Mouse (Mus musculus) WW6 (cell line): ENCODE results near the gene Sf3b4.
"Not testable (repeated sequence)": the region's sequence is repeated elsewhere in the genome, so short reads cannot be mapped to it uniquely, and the experiment has no call there.

Experiments used
- DNase-seq: peaks from one replicate; pipeline ENCODE4 v3.0.0-alpha.2; 2013; ENCODE audit warnings: low read depth, low spot score

The Sf3b4 gene

GRCm38 (mm10) chr3:96219661-96220130 lies 47.6 kb downstream of the Sf3b4 start, which contains the start of the genes Bola1 and Hist2h2ab:
TSS of gene Bola1 (minus strand) at chr3:96219709.
TSS of gene Hist2h2ab (plus strand) at chr3:96219865.
- no peak for DNase-seq

DNA sequence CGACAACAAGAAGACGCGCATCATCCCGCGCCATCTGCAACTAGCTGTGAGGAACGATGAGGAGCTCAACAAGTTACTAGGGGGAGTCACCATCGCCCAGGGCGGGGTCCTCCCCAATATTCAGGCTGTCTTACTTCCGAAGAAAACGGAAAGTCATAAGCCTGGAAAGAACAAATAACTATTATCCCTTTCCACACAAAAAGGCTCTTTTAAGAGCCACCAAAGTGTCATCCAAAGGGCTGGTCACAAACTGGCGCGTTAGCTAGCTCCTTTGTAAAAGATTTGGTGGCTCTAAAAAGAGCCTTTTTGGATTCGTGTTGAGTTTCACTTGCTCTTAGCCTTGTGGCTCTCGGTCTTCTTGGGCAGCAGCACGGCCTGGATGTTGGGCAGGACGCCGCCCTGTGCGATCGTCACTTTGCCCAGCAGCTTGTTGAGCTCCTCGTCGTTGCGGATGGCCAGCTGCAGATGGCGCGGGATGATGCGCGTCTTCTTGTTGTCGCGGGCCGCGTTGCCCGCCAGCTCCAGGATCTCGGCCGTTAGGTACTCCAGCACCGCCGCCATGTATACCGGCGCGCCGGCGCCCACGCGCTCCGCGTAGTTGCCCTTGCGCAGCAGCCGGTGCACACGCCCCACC lies 48.1 kb downstream of the Sf3b4 start:
- DNase-seq, result not testable (repeated sequence)

DNA sequence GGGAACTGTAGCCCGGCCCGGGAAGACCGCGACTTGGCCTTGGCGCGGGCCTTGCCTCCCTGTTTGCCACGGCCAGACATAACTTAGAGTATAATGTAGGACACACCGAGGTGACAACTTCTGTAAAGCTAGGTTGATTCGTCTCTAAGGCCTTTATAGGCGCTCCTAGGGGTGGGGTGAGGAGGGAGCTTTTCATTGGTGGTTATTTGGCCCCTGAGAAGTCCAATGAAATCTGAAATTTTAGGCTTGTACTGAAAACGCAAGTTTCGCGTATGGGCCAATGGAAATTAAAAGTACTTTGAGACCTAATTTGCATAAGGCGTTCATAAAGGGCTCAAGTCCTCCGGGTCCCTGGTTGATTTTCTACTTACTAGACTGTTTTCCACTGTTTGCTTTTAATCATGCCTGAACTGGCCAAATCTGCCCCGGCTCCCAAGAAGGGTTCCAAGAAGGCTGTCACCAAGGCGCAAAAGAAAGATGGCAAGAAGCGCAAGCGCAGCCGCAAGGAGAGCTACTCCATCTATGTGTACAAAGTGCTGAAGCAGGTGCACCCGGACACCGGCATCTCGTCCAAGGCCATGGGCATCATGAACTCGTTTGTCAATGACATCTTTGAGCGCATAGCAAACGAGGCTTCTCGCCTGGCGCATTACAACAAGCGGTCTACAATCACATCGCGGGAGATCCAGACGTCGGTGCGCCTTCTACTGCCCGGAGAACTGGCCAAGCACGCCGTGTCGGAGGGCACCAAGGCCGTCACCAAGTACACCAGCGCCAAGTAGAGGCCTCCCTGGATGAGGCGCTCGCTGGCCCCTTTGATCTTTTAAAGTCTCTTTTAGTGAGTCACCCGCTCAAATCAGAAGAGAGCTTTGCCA lies 48.9 kb downstream of the Sf3b4 start, which contains the start of the genes Hist2h2ac and Hist2h2be:
Gene Hist2h2ac (minus strand): TSS at position 116 of the 875 bp plus-strand sequence.
Gene Hist2h2be (plus strand): TSS at position 355 of the 875 bp plus-strand sequence.
- no peak for DNase-seq

GRCm38 (mm10) chr3:96221640-96222038 lies 49.5 kb downstream of the Sf3b4 start:
- no peak for DNase-seq

- no peak for DNase-seq
Measured at GRCm38 (mm10) chr3:96222774-96223173, 50.6 kb downstream of the Sf3b4 start.

DNA sequence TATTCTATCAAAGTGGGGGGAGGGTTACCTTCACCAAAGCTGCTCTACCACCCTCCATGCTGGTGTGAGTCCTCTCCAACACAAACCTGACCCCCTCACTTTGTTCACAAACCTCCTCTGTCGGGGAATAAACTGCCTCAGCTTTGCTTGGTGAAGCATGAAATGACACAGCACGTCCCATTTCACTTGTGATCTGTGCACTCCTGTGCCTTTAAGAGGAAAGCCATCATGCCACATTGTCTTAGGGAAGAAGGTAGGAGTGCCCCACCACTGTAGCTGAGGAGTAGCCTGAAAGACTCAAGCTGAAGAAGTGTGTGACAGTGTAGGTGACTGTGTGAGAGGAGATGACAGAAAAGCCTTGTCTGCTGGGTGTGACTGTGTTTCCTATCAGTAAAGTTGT lies 53.3 kb downstream of the Sf3b4 start:
- DNase-seq, result no peak
